Mouse (Mus musculus): ENCODE measurements around the gene Gcn1l1.

- TF ChIP-seq CTCF (IDR thresholded peaks at IDR 0.05; ENCODE audit: low read depth): no peak
- TF ChIP-seq EP300 (IDR thresholded peaks at IDR 0.05; ENCODE audit: low read depth): no peak
Observed at GRCm38 (mm10) chr5:115662658-115663057, 97.6 kb downstream of the Gcn1l1 start.
